Comparison of ENCODE assay signal across 9 mouse cellular contexts in genomic region chr11:63925161-63925582, GRCm38 (mm10). TPM values are rescaled to one million over a fixed set of nuclear protein-coding genes. Genes with fewer than 3 reads are reported as not detected.
A peak's percentile ranks its signal among the peaks of the same experiment; 100 is the strongest.
DNase-seq lines count a peak whose midpoint lies in the region; ATAC-seq and TF ChIP-seq lines count a peak whose summit lies in the region.
"Had no signal": no experiment of that assay in that cellular context is flagged by ENCODE, and none has a peak within 500 bp of the region (broad histone marks: within the 10 kb centered on the region; RNA-seq: fewer than 3 reads in every experiment).

No protein-coding gene starts in this region.

- ATAC-seq in forebrain, embryonic 14.5 days: no peak
- ATAC-seq in neural tube, embryonic 14.5 days (ENCODE audit: low read depth): peak; percentile 13; the same call in 1 of the 2 replicates
- ATAC-seq: Patski had no signal

- H3K4me3 ChIP-seq in C2C12 (ENCODE audit: insufficient read depth, poor library complexity, severe bottlenecking): no peak overlapping the region
- H3K4me3 ChIP-seq in bone marrow, adult 2 months (replicated peaks; ENCODE audit: control insufficient read depth, low read depth, low read length): no peak overlapping the region
- H3K4me3 ChIP-seq in forebrain, embryonic 14.5 days (ENCODE audit: low read depth, low read length): peak overlapping the region; percentile 22
- H3K4me3 ChIP-seq in lung, adult 2 months (replicated peaks; ENCODE audit: extremely low read depth, low read depth, low read length): peak overlapping the region; percentile 42
- peak overlapping the region; percentile 15 for H3K4me3 ChIP-seq in neural tube, embryonic 14.5 days (ENCODE audit: low read depth, low read length)

- no peak overlapping the region for H3K9ac ChIP-seq in forebrain, embryonic 14.5 days (ENCODE audit: low read length)
- H3K9ac ChIP-seq in neural tube, embryonic 14.5 days (replicated peaks; ENCODE audit: low read depth, low read length): no peak overlapping the region

- H3ac ChIP-seq in C2C12 (ENCODE audit: control insufficient read depth, insufficient read length, low read depth): no peak overlapping the region

- no peak for TF ChIP-seq POLR2A in bone marrow, adult 2 months (IDR thresholded peaks at IDR 0.05; ENCODE audit: borderline replicate concordance, control insufficient read depth, low read depth, low read length)
- TF ChIP-seq POLR2A in lung, adult 2 months (IDR thresholded peaks at IDR 0.05; ENCODE audit: borderline replicate concordance, extremely low read depth, low read depth, low read length): no peak

- DNase-seq in forebrain, embryonic 14.5 days (ENCODE audit: low spot score): peak; percentile 69
- peak; percentile 85 to 90 for DNase-seq in heart, postnatal 10 days
- DNase-seq in kidney, postnatal 36 days: peak; percentile 83 to 91
- peak; percentile 88 for DNase-seq in lung, adult 2 months
- DNase-seq in testis, postnatal 10 days (ENCODE audit: low spot score): peak; percentile 89

- H3K9me3 ChIP-seq in forebrain, embryonic 14.5 days (replicated peaks; ENCODE audit: control insufficient read depth, low read length): no peaks in the 10 kb centered on the region
- no peaks in the 10 kb centered on the region for H3K9me3 ChIP-seq in neural tube, embryonic 14.5 days (ENCODE audit: control insufficient read depth, low read length)

- intact Hi-C loops in heart, postnatal 10 days (cut with DNase I): loop anchor here (2.0 to 5.0 kb wide), 2 partner anchors 152 to 794 kb away; partner anchors contain the start of gene Cox10

- WGBS in bone marrow, adult 2 months: 2% methylated on average over 31 of the region's 31 CpGs
- WGBS in forebrain, embryonic 14.5 days: 2% methylated on average over 31 of the region's 31 CpGs
- WGBS in lung, adult 2 months: 1% methylated on average over 31 of the region's 31 CpGs
- under 1% methylated on average over 31 of the region's 31 CpGs for WGBS in neural tube, embryonic 14.5 days

- no peak overlapping the region for H3K27ac ChIP-seq in bone marrow, adult 2 months (ENCODE audit: control insufficient read depth, insufficient read depth, low read depth, low read length, poor library complexity)
- no peak overlapping the region for H3K27ac ChIP-seq in forebrain, embryonic 14.5 days (ENCODE audit: low read depth, low read length)
- H3K27ac ChIP-seq in neural tube, embryonic 14.5 days (ENCODE audit: low read depth, low read length): no peak overlapping the region

- H3K36me3 ChIP-seq in C2C12 (ENCODE audit: control insufficient read depth, insufficient read depth): no peaks in the 10 kb centered on the region
- H3K36me3 ChIP-seq in forebrain, embryonic 14.5 days (ENCODE audit: control insufficient read depth, insufficient read depth, low read length): no peaks in the 10 kb centered on the region
- H3K36me3 ChIP-seq in neural tube, embryonic 14.5 days (ENCODE audit: control insufficient read depth, insufficient read depth, low read length): no peaks in the 10 kb centered on the region

- TF ChIP-seq CTCF in C2C12 (IDR thresholded peaks at IDR 0.05; ENCODE audit: control insufficient read depth, insufficient read depth, insufficient read length): peak; percentile 91
- peak; percentile 62 for TF ChIP-seq CTCF in bone marrow, adult 2 months (IDR thresholded peaks at IDR 0.05; ENCODE audit: control insufficient read depth, insufficient read depth, low read length)
- TF ChIP-seq CTCF in lung, adult 2 months (IDR thresholded peaks at IDR 0.05; ENCODE audit: insufficient read depth, low read length): peak; percentile 56

- H3K79me3 ChIP-seq in C2C12 (ENCODE audit: low read depth): no peaks in the 10 kb centered on the region

- peak overlapping the region; percentile 44 for H3K4me2 ChIP-seq in forebrain, embryonic 14.5 days (ENCODE audit: low read length)
- H3K4me2 ChIP-seq in neural tube, embryonic 14.5 days (ENCODE audit: low read depth, low read length): peak overlapping the region; percentile 41

- no peaks in the 10 kb centered on the region; the same call in 1 of the 2 replicates for H3K4me1 ChIP-seq in bone marrow, adult 2 months (ENCODE audit: control insufficient read depth, insufficient read depth, low read length)
- H3K4me1 ChIP-seq in forebrain, embryonic 14.5 days (ENCODE audit: control insufficient read depth, insufficient read depth, low read length): peaks cover 13% of the 10 kb centered on the region; the same call in 1 of the 2 replicates
- peaks cover 8% of the 10 kb centered on the region; the same call in 1 of the 2 replicates for H3K4me1 ChIP-seq in lung, adult 2 months (ENCODE audit: control insufficient read depth, insufficient read depth, low read length)
- peaks cover 10% of the 10 kb centered on the region for H3K4me1 ChIP-seq in neural tube, embryonic 14.5 days (ENCODE audit: control insufficient read depth, insufficient read depth, low read length)

- H3K79me2 ChIP-seq in C2C12 (ENCODE audit: control insufficient read depth, insufficient read depth): no peaks in the 10 kb centered on the region

- no peaks in the 10 kb centered on the region for H3K27me3 ChIP-seq in C2C12 (ENCODE audit: control insufficient read depth, insufficient read depth, insufficient read length)
- peaks cover 54% of the 10 kb centered on the region for H3K27me3 ChIP-seq in forebrain, embryonic 14.5 days (replicated peaks; ENCODE audit: control insufficient read depth, insufficient read depth, low read length)
- peaks cover 30% of the 10 kb centered on the region for H3K27me3 ChIP-seq in neural tube, embryonic 14.5 days (ENCODE audit: control insufficient read depth, insufficient read depth, low read length)
- H3K27me3 ChIP-seq: Patski had no signal

TF ChIP-seq in C2C12, 6 proteins besides CTCF, POLR2A, EP300 and RAD21:
- TF ChIP-seq USF1 (IDR thresholded peaks at IDR 0.05; ENCODE audit: low read depth): no peak
- no peak for TF ChIP-seq MYOD1 (IDR thresholded peaks at IDR 0.05; ENCODE audit: control insufficient read depth, insufficient read length, low read depth)
- no peak for TF ChIP-seq CEBPB (IDR thresholded peaks at IDR 0.05; ENCODE audit: low read depth)
- no peak for TF ChIP-seq MAX (IDR thresholded peaks at IDR 0.05)
- no peak for TF ChIP-seq FOSL1 (IDR thresholded peaks at IDR 0.05; ENCODE audit: insufficient read depth, low read length, poor library complexity, severe bottlenecking)
- TF ChIP-seq MYOG (IDR thresholded peaks at IDR 0.05; ENCODE audit: control insufficient read depth, extremely low read depth, insufficient read length): no peak

RNA-seq across cellular contexts. Expression of gene Hs3st3b1, which starts 3.1 kb away (rescaled TPM):
- polyA plus RNA-seq in C2C12 (2012; fragmentation: generic; extraction: Trizol): 0.68 TPM
- polyA plus RNA-seq in bone marrow, adult 2 months (2011; ENCODE audit: insufficient read depth, insufficient read length, low replicate concordance, missing spikeins): 0.30 and 0.40 TPM in 2 replicates
- 3.3 and 3.9 TPM in 2 replicates for polyA plus RNA-seq in forebrain, embryonic 14.5 days (2014; fragmentation: Nextera tagmentation; extraction: Ambion mirVana)
- total RNA-seq in heart, postnatal 10 days (2021): 1 to 10 TPM in 1 of 2 experiments, under 1 TPM in 1; 0.93 to 1.4 TPM
- 5.5 and 6.3 TPM in 2 replicates for polyA plus RNA-seq in lung, adult 2 months (2012; rRNA removed)
- 9.1 and 9.4 TPM in 2 replicates for polyA plus RNA-seq in neural tube, embryonic 14.5 days (2014; fragmentation: Nextera tagmentation; extraction: Ambion mirVana)

Comparison
In these comparisons a context has a peak if more than half of its experiments do, and no peak if none do; other contexts are left out.
1. H3K4me3 ChIP-seq: peak in forebrain, embryonic 14.5 days (single experiment), lung, adult 2 months (single experiment) and neural tube, embryonic 14.5 days (single experiment); none in C2C12 (single experiment) and bone marrow, adult 2 months (single experiment).
2. Peak in every context shown above with its lines, with median percentiles within 50 percentile points of each other: CTCF ChIP-seq and DNase-seq.